Mouse (Mus musculus): ENCODE results near the gene Mrpl20. TPM values are rescaled to one million over a fixed set of nuclear protein-coding genes. Genes with fewer than 3 reads are reported as not detected.

The Mrpl20 gene
- total and polyA plus RNA-seq, 3 experiments: 50.7 to 77.9 (median 69.9) TPM

GRCm38 (mm10) chr4:155762357-155762756 is 40.3 kb upstream of the Mrpl20 start:
- intact Hi-C loops (cut with DNase I): loop anchor here (5.0 kb wide), 2 partner anchors 40 to 140 kb away; partner anchors contain the start of genes Cdk11b and Mrpl20
- peaks cover 4% of the 10 kb centered on the region; the same call in 1 of the 2 replicates for H3K79me2 ChIP-seq (replicated peaks; ENCODE audit: control insufficient read depth, insufficient read depth, low read length)
- no peak overlapping the region for H3K27ac ChIP-seq
- DNase-seq: no peak
- TF ChIP-seq EP300 (IDR thresholded peaks at IDR 0.05; ENCODE audit: insufficient read depth, low read depth, low read length) (no peak), CTCF (IDR thresholded peaks at IDR 0.05) (no peak), POLR2A (IDR thresholded peaks at IDR 0.05; ENCODE audit: insufficient read depth, low read depth, low read length) (no peak)
- H3K4me3 ChIP-seq: no peak overlapping the region
- peaks cover 7% of the 10 kb centered on the region for H3K4me1 ChIP-seq (ENCODE audit: control insufficient read depth, insufficient read depth, low read length)
- 76% methylated on average over 3 of the region's 3 CpGs for WGBS
- H3K27me3 ChIP-seq (ENCODE audit: control insufficient read depth, insufficient read depth, low read length): no peaks in the 10 kb centered on the region
- no peak overlapping the region for H3K9ac ChIP-seq (ENCODE audit: low read depth, low read length)
- H3K36me3 ChIP-seq (ENCODE audit: control insufficient read depth, insufficient read depth, low read length): no peaks in the 10 kb centered on the region

GRCm38 (mm10) chr4:155769496-155769879 is 33.2 kb upstream of the Mrpl20 start:
- TF ChIP-seq POLR2A (IDR thresholded peaks at IDR 0.05; ENCODE audit: insufficient read depth, low read depth, low read length) (no peak), CTCF (IDR thresholded peaks at IDR 0.05) (no peak), EP300 (IDR thresholded peaks at IDR 0.05; ENCODE audit: insufficient read depth, low read depth, low read length) (no peak)
- H3K27ac ChIP-seq: peak overlapping the region; percentile 87
- WGBS: 71% methylated on average over 5 of the region's 5 CpGs
- H3K4me1 ChIP-seq (ENCODE audit: control insufficient read depth, insufficient read depth, low read length): peaks cover 2% of the 10 kb centered on the region
- intact Hi-C loops (cut with DNase I): loop anchor here (1.0 kb wide), 1 partner anchor 47 kb away; no protein-coding TSS in a partner anchor
- no peak for DNase-seq
- 0 out of 2 replicates have a peak overlapping the region, but pooled peaks have one; percentile 31 for H3K9ac ChIP-seq (ENCODE audit: low read depth, low read length)
- H3K27me3 ChIP-seq (ENCODE audit: control insufficient read depth, insufficient read depth, low read length): no peaks in the 10 kb centered on the region
- peak overlapping the region; percentile 61 for H3K4me3 ChIP-seq
- no peaks in the 10 kb centered on the region for H3K79me2 ChIP-seq (replicated peaks; ENCODE audit: control insufficient read depth, insufficient read depth, low read length)
- H3K36me3 ChIP-seq (ENCODE audit: control insufficient read depth, insufficient read depth, low read length): no peaks in the 10 kb centered on the region

GRCm38 (mm10) chr4:155769880-155770512 is 32.7 kb upstream of the Mrpl20 start:
- Histone ChIP-seq H3K27me3 (ENCODE audit: control insufficient read depth, insufficient read depth, low read length) (no peaks in the 10 kb centered on the region), H3K4me3 (peak overlapping the region; percentile 61), H3K9ac (ENCODE audit: low read depth, low read length) (peak overlapping the region; percentile 80), H3K4me1 (ENCODE audit: control insufficient read depth, insufficient read depth, low read length) (peaks cover 3% of the 10 kb centered on the region), H3K27ac (peak overlapping the region; percentile 87), H3K79me2 (replicated peaks; ENCODE audit: control insufficient read depth, insufficient read depth, low read length) (no peaks in the 10 kb centered on the region), H3K36me3 (ENCODE audit: control insufficient read depth, insufficient read depth, low read length) (no peaks in the 10 kb centered on the region)
- under 1% methylated on average over 39 of the region's 39 CpGs for WGBS
- peak; percentile 91 to 95 for DNase-seq
- intact Hi-C loops (cut with DNase I): loop anchor here (1.0 kb wide), 2 partner anchors 14 to 48 kb away; no protein-coding TSS in a partner anchor
- TF ChIP-seq POLR2A (IDR thresholded peaks at IDR 0.05; ENCODE audit: insufficient read depth, low read depth, low read length) (peak; percentile 49), EP300 (IDR thresholded peaks at IDR 0.05; ENCODE audit: insufficient read depth, low read depth, low read length) (peak; percentile 82; the same call in 1 of the 2 replicates), CTCF (IDR thresholded peaks at IDR 0.05) (peak; percentile 75)

GRCm38 (mm10) chr4:155770626-155771025 is 32.1 kb upstream of the Mrpl20 start:
- peak overlapping the region; percentile 61; the same call in 1 of the 2 replicates for H3K4me3 ChIP-seq
- peak overlapping the region; percentile 23 for H3K9ac ChIP-seq (ENCODE audit: low read depth, low read length)
- no peak for DNase-seq
- H3K4me1 ChIP-seq (ENCODE audit: control insufficient read depth, insufficient read depth, low read length): peaks cover 9% of the 10 kb centered on the region
- peak overlapping the region; percentile 87 for H3K27ac ChIP-seq
- no peaks in the 10 kb centered on the region for H3K27me3 ChIP-seq (ENCODE audit: control insufficient read depth, insufficient read depth, low read length)
- 54% methylated on average over 24 of the region's 24 CpGs for WGBS
- TF ChIP-seq CTCF (IDR thresholded peaks at IDR 0.05): no peak
- no peak for TF ChIP-seq EP300 (IDR thresholded peaks at IDR 0.05; ENCODE audit: insufficient read depth, low read depth, low read length)
- no peak for TF ChIP-seq POLR2A (IDR thresholded peaks at IDR 0.05; ENCODE audit: insufficient read depth, low read depth, low read length)
- H3K36me3 ChIP-seq (ENCODE audit: control insufficient read depth, insufficient read depth, low read length): no peaks in the 10 kb centered on the region
- intact Hi-C loops (cut with DNase I): loop anchor here (1.0 kb wide), 1 partner anchor 14 kb away; no protein-coding TSS in a partner anchor
- no peaks in the 10 kb centered on the region for H3K79me2 ChIP-seq (replicated peaks; ENCODE audit: control insufficient read depth, insufficient read depth, low read length)

- Histone ChIP-seq H3K4me3 (no peak overlapping the region), H3K79me2 (replicated peaks; ENCODE audit: control insufficient read depth, insufficient read depth, low read length) (no peaks in the 10 kb centered on the region), H3K4me1 (ENCODE audit: control insufficient read depth, insufficient read depth, low read length) (peaks cover 16% of the 10 kb centered on the region), H3K27me3 (ENCODE audit: control insufficient read depth, insufficient read depth, low read length) (no peaks in the 10 kb centered on the region), H3K9ac (ENCODE audit: low read depth, low read length) (no peak overlapping the region), H3K27ac (no peak overlapping the region), H3K36me3 (ENCODE audit: control insufficient read depth, insufficient read depth, low read length) (no peaks in the 10 kb centered on the region)
- intact Hi-C loops (cut with DNase I): no loop called here
- TF ChIP-seq CTCF (IDR thresholded peaks at IDR 0.05): no peak
- no peak for TF ChIP-seq POLR2A (IDR thresholded peaks at IDR 0.05; ENCODE audit: insufficient read depth, low read depth, low read length)
- TF ChIP-seq EP300 (IDR thresholded peaks at IDR 0.05; ENCODE audit: insufficient read depth, low read depth, low read length): no peak
- WGBS: 69% methylated on average over 2 of the region's 2 CpGs
- peak in 1 of 2 experiments; percentile 2 for DNase-seq
Observed at GRCm38 (mm10) chr4:155771706-155772105, 31.0 kb upstream of the Mrpl20 start.

GRCm38 (mm10) chr4:155772786-155773185 is 29.9 kb upstream of the Mrpl20 start:
- WGBS: 86% methylated on average over 13 of the region's 13 CpGs
- intact Hi-C loops (cut with DNase I): no loop called here
- H3K9ac ChIP-seq (ENCODE audit: low read depth, low read length): no peak overlapping the region
- peaks cover 22% of the 10 kb centered on the region for H3K4me1 ChIP-seq (ENCODE audit: control insufficient read depth, insufficient read depth, low read length)
- no peak for DNase-seq
- no peak overlapping the region for H3K27ac ChIP-seq
- no peak overlapping the region for H3K4me3 ChIP-seq
- no peaks in the 10 kb centered on the region for H3K27me3 ChIP-seq (ENCODE audit: control insufficient read depth, insufficient read depth, low read length)
- no peaks in the 10 kb centered on the region for H3K36me3 ChIP-seq (ENCODE audit: control insufficient read depth, insufficient read depth, low read length)
- no peak for TF ChIP-seq POLR2A (IDR thresholded peaks at IDR 0.05; ENCODE audit: insufficient read depth, low read depth, low read length)
- no peak for TF ChIP-seq EP300 (IDR thresholded peaks at IDR 0.05; ENCODE audit: insufficient read depth, low read depth, low read length)
- TF ChIP-seq CTCF (IDR thresholded peaks at IDR 0.05): no peak
- no peaks in the 10 kb centered on the region for H3K79me2 ChIP-seq (replicated peaks; ENCODE audit: control insufficient read depth, insufficient read depth, low read length)

Data from heart, adult 2 months (tissue).